Mouse (Mus musculus): ENCODE results near the gene Abcg1. TPM values are rescaled to one million over a fixed set of nuclear protein-coding genes. Genes with fewer than 3 reads are reported as not detected.

Abcg1 gene
- polyA plus RNA-seq, 1 experiment from 2014 or later, result 19.3 TPM

GRCm38 (mm10) chr17:31129452-31129851 is 72.0 kb downstream of the Abcg1 start, which contains the start of gene Tff3:
Gene Tff3 (minus strand): TSS chr17:31129646.
- no peak for ATAC-seq
- no peak within 1 kb of the TSS for H3K9ac ChIP-seq (replicated peaks; ENCODE audit: low read depth, low read length)
- 43% methylated on average over 2 of the region's 2 CpGs for WGBS

GRCm38 (mm10) chr17:31131269-31131821 is 73.9 kb downstream of the Abcg1 start:
- Histone ChIP-seq H3K4me2 (ENCODE audit: low read length) (no peak overlapping the region), H3K27ac (ENCODE audit: low read length) (no peak overlapping the region), H3K9ac (replicated peaks; ENCODE audit: low read depth, low read length) (no peak overlapping the region), H3K4me3 (replicated peaks; ENCODE audit: low read length) (no peak overlapping the region), H3K9me3 (ENCODE audit: control insufficient read depth, low read length) (no peaks in the 10 kb centered on the region), H3K4me1 (replicated peaks; ENCODE audit: control insufficient read depth, insufficient read depth, low read length) (no peaks in the 10 kb centered on the region; the same call in 1 of the 2 replicates), H3K36me3 (ENCODE audit: control insufficient read depth, insufficient read depth) (no peaks in the 10 kb centered on the region), H3K27me3 (replicated peaks; ENCODE audit: control insufficient read depth, insufficient read depth, low read length) (no peaks in the 10 kb centered on the region)
- ATAC-seq, result no peak
- WGBS, result 78% methylated on average over 10 of the region's 10 CpGs

More at GRCm38 (mm10) chr17:31129452-31129851, 72.0 kb downstream of the Abcg1 start, which contains the start of gene Tff3:
- H3K4me1 ChIP-seq (replicated peaks; ENCODE audit: control insufficient read depth, insufficient read depth, low read length), result peaks cover 3% of the 10 kb centered on the region
- no peaks in the 10 kb centered on the region for H3K36me3 ChIP-seq (ENCODE audit: control insufficient read depth, insufficient read depth)
- no peaks in the 10 kb centered on the region for H3K9me3 ChIP-seq (ENCODE audit: control insufficient read depth, low read length)
- H3K4me2 ChIP-seq (ENCODE audit: low read length), result no peak within 1 kb of the TSS
- H3K4me3 ChIP-seq (replicated peaks; ENCODE audit: low read length), result no peak within 1 kb of the TSS
- H3K27ac ChIP-seq (ENCODE audit: low read length), result no peak within 1 kb of the TSS
- H3K27me3 ChIP-seq (replicated peaks; ENCODE audit: control insufficient read depth, insufficient read depth, low read length), result no peaks in the 10 kb centered on the region

GRCm38 (mm10) chr17:31133776-31134175 is 76.3 kb downstream of the Abcg1 start:
- no peaks in the 10 kb centered on the region for H3K27me3 ChIP-seq (replicated peaks; ENCODE audit: control insufficient read depth, insufficient read depth, low read length)
- H3K4me1 ChIP-seq (replicated peaks; ENCODE audit: control insufficient read depth, insufficient read depth, low read length), result no peaks in the 10 kb centered on the region; the same call in 1 of the 2 replicates
- no peak overlapping the region for H3K9ac ChIP-seq (replicated peaks; ENCODE audit: low read depth, low read length)
- H3K36me3 ChIP-seq (ENCODE audit: control insufficient read depth, insufficient read depth), result no peaks in the 10 kb centered on the region
- H3K9me3 ChIP-seq (ENCODE audit: control insufficient read depth, low read length), result no peaks in the 10 kb centered on the region
- whole genome bisulfite sequencing, result 86% methylated on average over 15 of the region's 15 CpGs
- no peak overlapping the region for H3K4me2 ChIP-seq (ENCODE audit: low read length)
- no peak overlapping the region for H3K27ac ChIP-seq (ENCODE audit: low read length)
- ATAC-seq, result no peak
- no peak overlapping the region for H3K4me3 ChIP-seq (replicated peaks; ENCODE audit: low read length)

GRCm38 (mm10) chr17:31134913-31135312 is 77.4 kb downstream of the Abcg1 start:
- Histone ChIP-seq H3K36me3 (ENCODE audit: control insufficient read depth, insufficient read depth) (no peaks in the 10 kb centered on the region), H3K4me2 (ENCODE audit: low read length) (no peak overlapping the region), H3K27ac (ENCODE audit: low read length) (no peak overlapping the region), H3K27me3 (replicated peaks; ENCODE audit: control insufficient read depth, insufficient read depth, low read length) (no peaks in the 10 kb centered on the region), H3K9ac (replicated peaks; ENCODE audit: low read depth, low read length) (no peak overlapping the region), H3K4me1 (replicated peaks; ENCODE audit: control insufficient read depth, insufficient read depth, low read length) (no peaks in the 10 kb centered on the region; the same call in 1 of the 2 replicates), H3K4me3 (replicated peaks; ENCODE audit: low read length) (no peak overlapping the region), H3K9me3 (ENCODE audit: control insufficient read depth, low read length) (no peaks in the 10 kb centered on the region)
- ATAC-seq, result no peak
- 87% methylated on average over 6 of the region's 6 CpGs for WGBS

- no peaks in the 10 kb centered on the region for H3K27me3 ChIP-seq (replicated peaks; ENCODE audit: control insufficient read depth, insufficient read depth, low read length)
These were observed 78.8 kb downstream of the Abcg1 start for GRCm38 (mm10) chr17:31136291-31136690.

GRCm38 (mm10) chr17:31136821-31137220 is 79.3 kb downstream of the Abcg1 start:
- Histone ChIP-seq H3K9ac (replicated peaks; ENCODE audit: low read depth, low read length) (no peak overlapping the region), H3K4me2 (ENCODE audit: low read length) (no peak overlapping the region), H3K9me3 (ENCODE audit: control insufficient read depth, low read length) (no peaks in the 10 kb centered on the region), H3K27me3 (replicated peaks; ENCODE audit: control insufficient read depth, insufficient read depth, low read length) (no peaks in the 10 kb centered on the region), H3K27ac (ENCODE audit: low read length) (no peak overlapping the region), H3K36me3 (ENCODE audit: control insufficient read depth, insufficient read depth) (no peaks in the 10 kb centered on the region), H3K4me3 (replicated peaks; ENCODE audit: low read length) (no peak overlapping the region), H3K4me1 (replicated peaks; ENCODE audit: control insufficient read depth, insufficient read depth, low read length) (no peaks in the 10 kb centered on the region)
- no peak for ATAC-seq
- 85% methylated on average over 1 of the region's 1 CpGs for WGBS

More at GRCm38 (mm10) chr17:31136291-31136690, 78.8 kb downstream of the Abcg1 start:
- H3K4me3 ChIP-seq (replicated peaks; ENCODE audit: low read length), result no peak overlapping the region
- no peaks in the 10 kb centered on the region; the same call in 1 of the 2 replicates for H3K4me1 ChIP-seq (replicated peaks; ENCODE audit: control insufficient read depth, insufficient read depth, low read length)
- H3K27ac ChIP-seq (ENCODE audit: low read length), result no peak overlapping the region
- no peaks in the 10 kb centered on the region for H3K9me3 ChIP-seq (ENCODE audit: control insufficient read depth, low read length)
- H3K9ac ChIP-seq (replicated peaks; ENCODE audit: low read depth, low read length), result no peak overlapping the region
- no peak for ATAC-seq
- no peak overlapping the region for H3K4me2 ChIP-seq (ENCODE audit: low read length)
- WGBS, result 38% methylated on average over 3 of the region's 3 CpGs
- H3K36me3 ChIP-seq (ENCODE audit: control insufficient read depth, insufficient read depth), result no peaks in the 10 kb centered on the region

- no peak overlapping the region for H3K4me3 ChIP-seq (replicated peaks; ENCODE audit: low read length)
- 19% methylated on average over 5 of the region's 5 CpGs for WGBS
- no peak for ATAC-seq
These were observed 80.9 kb downstream of the Abcg1 start for GRCm38 (mm10) chr17:31138398-31138797.

GRCm38 (mm10) chr17:31142116-31142515 is 84.6 kb downstream of the Abcg1 start:
- ATAC-seq, result no peak

More at GRCm38 (mm10) chr17:31138398-31138797, 80.9 kb downstream of the Abcg1 start:
- H3K36me3 ChIP-seq (ENCODE audit: control insufficient read depth, insufficient read depth), result no peaks in the 10 kb centered on the region
- H3K27ac ChIP-seq (ENCODE audit: low read length), result no peak overlapping the region
- H3K4me1 ChIP-seq (replicated peaks; ENCODE audit: control insufficient read depth, insufficient read depth, low read length), result no peaks in the 10 kb centered on the region
- H3K27me3 ChIP-seq (replicated peaks; ENCODE audit: control insufficient read depth, insufficient read depth, low read length), result no peaks in the 10 kb centered on the region
- no peak overlapping the region for H3K9ac ChIP-seq (replicated peaks; ENCODE audit: low read depth, low read length)
- no peaks in the 10 kb centered on the region for H3K9me3 ChIP-seq (ENCODE audit: control insufficient read depth, low read length)
- H3K4me2 ChIP-seq (ENCODE audit: low read length), result no peak overlapping the region

GRCm38 (mm10) chr17:31144040-31145037 is 86.9 kb downstream of the Abcg1 start, which contains the start of gene Tff2:
Gene Tff2 (minus strand): TSS chr17:31144282.
- Histone ChIP-seq H3K4me1 (replicated peaks; ENCODE audit: control insufficient read depth, insufficient read depth, low read length) (no peaks in the 10 kb centered on the region), H3K9ac (replicated peaks; ENCODE audit: low read depth, low read length) (no peak within 1 kb of the TSS), H3K4me3 (replicated peaks; ENCODE audit: low read length) (no peak within 1 kb of the TSS), H3K4me2 (ENCODE audit: low read length) (no peak within 1 kb of the TSS), H3K27ac (ENCODE audit: low read length) (no peak within 1 kb of the TSS), H3K9me3 (ENCODE audit: control insufficient read depth, low read length) (no peaks in the 10 kb centered on the region), H3K36me3 (ENCODE audit: control insufficient read depth, insufficient read depth) (no peaks in the 10 kb centered on the region), H3K27me3 (replicated peaks; ENCODE audit: control insufficient read depth, insufficient read depth, low read length) (no peaks in the 10 kb centered on the region)
- no peak; the same call in 1 of the 2 replicates for ATAC-seq
- 54% methylated on average over 15 of the region's 15 CpGs for WGBS

More at GRCm38 (mm10) chr17:31142116-31142515, 84.6 kb downstream of the Abcg1 start:
- Histone ChIP-seq H3K9ac (replicated peaks; ENCODE audit: low read depth, low read length) (no peak overlapping the region), H3K27ac (ENCODE audit: low read length) (no peak overlapping the region), H3K4me2 (ENCODE audit: low read length) (no peak overlapping the region), H3K9me3 (ENCODE audit: control insufficient read depth, low read length) (no peaks in the 10 kb centered on the region), H3K27me3 (replicated peaks; ENCODE audit: control insufficient read depth, insufficient read depth, low read length) (no peaks in the 10 kb centered on the region), H3K4me1 (replicated peaks; ENCODE audit: control insufficient read depth, insufficient read depth, low read length) (no peaks in the 10 kb centered on the region), H3K36me3 (ENCODE audit: control insufficient read depth, insufficient read depth) (no peaks in the 10 kb centered on the region), H3K4me3 (replicated peaks; ENCODE audit: low read length) (no peak overlapping the region)
- WGBS, result 91% methylated on average over 7 of the region's 7 CpGs

All from forebrain, embryonic 16.5 days (tissue).